Mouse (Mus musculus): Measurements from ENCODE around the gene CN725425. TPM values are rescaled to one million over a fixed set of nuclear protein-coding genes. Genes with fewer than 3 reads are reported as not detected.

Gene CN725425
- polyA plus RNA-seq (2015; fragmentation: Nextera tagmentation; extraction: Ambion mirVana) = not detected in 2 replicates

- Histone ChIP-seq H3K9me3 (no peaks in the 10 kb centered on the region), H3K27me3 (replicated peaks) (no peaks in the 10 kb centered on the region), H3K9ac (no peak within 1 kb of the TSS), H3K4me3 (no peak within 1 kb of the TSS), H3K4me1 (no peaks in the 10 kb centered on the region), H3K4me2 (no peak within 1 kb of the TSS), H3K36me3 (no peaks in the 10 kb centered on the region), H3K27ac (replicated peaks) (no peak within 1 kb of the TSS)
- WGBS = 85% methylated on average over 30 of the region's 30 CpGs
- ATAC-seq (ENCODE audit: extremely low read depth, insufficient number of reproducible peaks, low FRiP score, low TSS enrichment) = no peak
These were observed at the start of gene CN725425 for GRCm38 (mm10) chr15:91199256-91199905. Gene CN725425 (plus strand): TSS chr15:91199494.

- Histone ChIP-seq H3K4me2 (no peak overlapping the region), H3K9me3 (no peaks in the 10 kb centered on the region), H3K27me3 (replicated peaks) (no peaks in the 10 kb centered on the region), H3K9ac (no peak overlapping the region), H3K27ac (replicated peaks) (no peak overlapping the region), H3K36me3 (no peaks in the 10 kb centered on the region), H3K4me3 (no peak overlapping the region), H3K4me1 (no peaks in the 10 kb centered on the region)
- no peak for ATAC-seq (ENCODE audit: extremely low read depth, insufficient number of reproducible peaks, low FRiP score, low TSS enrichment)
- WGBS = 53% methylated on average over 1 of the region's 1 CpGs
These were observed 46.7 kb upstream of the CN725425 start for GRCm38 (mm10) chr15:91152592-91152991.

- no peak overlapping the region for H3K9ac ChIP-seq
- WGBS = 61% methylated on average over 3 of the region's 3 CpGs
- no peak overlapping the region for H3K4me3 ChIP-seq
- H3K9me3 ChIP-seq = no peaks in the 10 kb centered on the region
- no peak overlapping the region for H3K4me2 ChIP-seq
- ATAC-seq (ENCODE audit: extremely low read depth, insufficient number of reproducible peaks, low FRiP score, low TSS enrichment) = no peak
- H3K27me3 ChIP-seq (replicated peaks) = no peaks in the 10 kb centered on the region
- H3K27ac ChIP-seq (replicated peaks) = no peak overlapping the region
- H3K36me3 ChIP-seq = no peaks in the 10 kb centered on the region
- no peaks in the 10 kb centered on the region for H3K4me1 ChIP-seq
These were observed 46.0 kb upstream of the CN725425 start for GRCm38 (mm10) chr15:91153311-91153710.

GRCm38 (mm10) chr15:91161153-91161552 lies 38.1 kb upstream of the CN725425 start:
- no peaks in the 10 kb centered on the region for H3K9me3 ChIP-seq
- H3K36me3 ChIP-seq = no peaks in the 10 kb centered on the region
- no peak overlapping the region for H3K4me2 ChIP-seq
- no peak for ATAC-seq (ENCODE audit: extremely low read depth, insufficient number of reproducible peaks, low FRiP score, low TSS enrichment)
- H3K27ac ChIP-seq (replicated peaks) = no peak overlapping the region
- WGBS = 71% methylated on average over 5 of the region's 5 CpGs
- H3K4me3 ChIP-seq = no peak overlapping the region
- H3K27me3 ChIP-seq (replicated peaks) = no peaks in the 10 kb centered on the region
- no peak overlapping the region for H3K9ac ChIP-seq
- no peaks in the 10 kb centered on the region for H3K4me1 ChIP-seq

GRCm38 (mm10) chr15:91163454-91163853 lies 35.8 kb upstream of the CN725425 start:
- no peaks in the 10 kb centered on the region for H3K27me3 ChIP-seq (replicated peaks)
- H3K9ac ChIP-seq = no peak overlapping the region
- H3K4me1 ChIP-seq = no peaks in the 10 kb centered on the region
- no peak for ATAC-seq (ENCODE audit: extremely low read depth, insufficient number of reproducible peaks, low FRiP score, low TSS enrichment)
- no peaks in the 10 kb centered on the region for H3K9me3 ChIP-seq
- no peak overlapping the region for H3K27ac ChIP-seq (replicated peaks)
- H3K4me3 ChIP-seq = no peak overlapping the region
- H3K36me3 ChIP-seq = no peaks in the 10 kb centered on the region
- no peak overlapping the region for H3K4me2 ChIP-seq
- 72% methylated on average over 2 of the region's 2 CpGs for WGBS

GRCm38 (mm10) chr15:91165021-91165420 lies 34.3 kb upstream of the CN725425 start:
- H3K4me2 ChIP-seq = no peak overlapping the region
- WGBS = 4% methylated on average over 5 of the region's 5 CpGs
- ATAC-seq (ENCODE audit: extremely low read depth, insufficient number of reproducible peaks, low FRiP score, low TSS enrichment) = no peak
- no peak overlapping the region for H3K9ac ChIP-seq
- no peaks in the 10 kb centered on the region for H3K27me3 ChIP-seq (replicated peaks)
- no peaks in the 10 kb centered on the region for H3K9me3 ChIP-seq
- H3K36me3 ChIP-seq = no peaks in the 10 kb centered on the region
- H3K4me3 ChIP-seq = no peak overlapping the region
- no peaks in the 10 kb centered on the region for H3K4me1 ChIP-seq
- H3K27ac ChIP-seq (replicated peaks) = no peak overlapping the region

- Histone ChIP-seq H3K4me1 (no peaks in the 10 kb centered on the region), H3K4me3 (no peak overlapping the region), H3K27me3 (replicated peaks) (no peaks in the 10 kb centered on the region), H3K4me2 (no peak overlapping the region), H3K9ac (no peak overlapping the region), H3K36me3 (no peaks in the 10 kb centered on the region), H3K27ac (replicated peaks) (no peak overlapping the region), H3K9me3 (no peaks in the 10 kb centered on the region)
- ATAC-seq (ENCODE audit: extremely low read depth, insufficient number of reproducible peaks, low FRiP score, low TSS enrichment) = no peak
- 76% methylated on average over 13 of the region's 13 CpGs for WGBS
These were observed 31.3 kb upstream of the CN725425 start for GRCm38 (mm10) chr15:91167850-91168562.

- Histone ChIP-seq H3K27me3 (replicated peaks) (no peaks in the 10 kb centered on the region), H3K4me1 (no peaks in the 10 kb centered on the region), H3K4me2 (no peak overlapping the region), H3K36me3 (no peaks in the 10 kb centered on the region), H3K4me3 (no peak overlapping the region), H3K9me3 (no peaks in the 10 kb centered on the region), H3K27ac (replicated peaks) (no peak overlapping the region), H3K9ac (no peak overlapping the region)
- 76% methylated on average over 9 of the region's 9 CpGs for WGBS
- no peak for ATAC-seq (ENCODE audit: extremely low read depth, insufficient number of reproducible peaks, low FRiP score, low TSS enrichment)
These were observed 28.5 kb upstream of the CN725425 start for GRCm38 (mm10) chr15:91170602-91171328.

- no peak overlapping the region for H3K27ac ChIP-seq (replicated peaks)
- no peaks in the 10 kb centered on the region for H3K27me3 ChIP-seq (replicated peaks)
- no peak overlapping the region for H3K9ac ChIP-seq
- 75% methylated on average over 4 of the region's 4 CpGs for WGBS
- H3K4me1 ChIP-seq = no peaks in the 10 kb centered on the region
- H3K4me3 ChIP-seq = no peak overlapping the region
- H3K9me3 ChIP-seq = no peaks in the 10 kb centered on the region
- no peak overlapping the region for H3K4me2 ChIP-seq
- H3K36me3 ChIP-seq = no peaks in the 10 kb centered on the region
- no peak for ATAC-seq (ENCODE audit: extremely low read depth, insufficient number of reproducible peaks, low FRiP score, low TSS enrichment)
These were observed 28.0 kb upstream of the CN725425 start for GRCm38 (mm10) chr15:91171332-91171731.

- Histone ChIP-seq H3K9ac (no peak overlapping the region), H3K4me3 (no peak overlapping the region), H3K36me3 (no peaks in the 10 kb centered on the region), H3K27me3 (replicated peaks) (no peaks in the 10 kb centered on the region), H3K9me3 (no peaks in the 10 kb centered on the region), H3K4me2 (no peak overlapping the region), H3K4me1 (no peaks in the 10 kb centered on the region), H3K27ac (replicated peaks) (no peak overlapping the region)
- ATAC-seq (ENCODE audit: extremely low read depth, insufficient number of reproducible peaks, low FRiP score, low TSS enrichment) = no peak
- 77% methylated on average over 4 of the region's 4 CpGs for WGBS
These were observed 27.1 kb upstream of the CN725425 start for GRCm38 (mm10) chr15:91172193-91172592.

- Histone ChIP-seq H3K27me3 (replicated peaks) (no peaks in the 10 kb centered on the region), H3K9me3 (no peaks in the 10 kb centered on the region), H3K4me2 (no peak overlapping the region), H3K27ac (replicated peaks) (no peak overlapping the region), H3K36me3 (no peaks in the 10 kb centered on the region), H3K4me3 (no peak overlapping the region), H3K9ac (no peak overlapping the region), H3K4me1 (no peaks in the 10 kb centered on the region)
- no peak for ATAC-seq (ENCODE audit: extremely low read depth, insufficient number of reproducible peaks, low FRiP score, low TSS enrichment)
- WGBS = 65% methylated on average over 9 of the region's 9 CpGs
These were observed 20.5 kb upstream of the CN725425 start for GRCm38 (mm10) chr15:91178656-91179314.
